Mouse (Mus musculus): Measurements from ENCODE around the gene Cdc42se2. TPM values are rescaled to one million over a fixed set of nuclear protein-coding genes. Genes with fewer than 3 reads are reported as not detected.
A peak's percentile ranks its signal among the peaks of the same experiment; 100 is the strongest.

The Cdc42se2 gene
- total and polyA plus RNA-seq, 3 experiments: 97.4 to 227 (median 99.1) TPM

GRCm38 (mm10) chr11:54777387-54778130 is 9.9 kb downstream of the Cdc42se2 start:
- peaks cover 0 to 11% of the 10 kb centered on the region in 2 experiments for H3K36me3 ChIP-seq (replicated peaks in 1 of 2; ENCODE audit: control insufficient read depth in 1 of 2, insufficient read depth in 1 of 2, low read length in 1 of 2)
- peak; percentile 94 for TF ChIP-seq SIN3A (IDR thresholded peaks at IDR 0.05; ENCODE audit: low read length)
- no peak for TF ChIP-seq ZKSCAN1 (IDR thresholded peaks at IDR 0.05; ENCODE audit: borderline replicate concordance, low read depth, low read length)
- peak; percentile 56; the same call in 1 of the 2 replicates for TF ChIP-seq MYC (IDR thresholded peaks at IDR 0.05; ENCODE audit: low read depth, low read length)
- 0 out of 2 replicates have a peak, but pooled peaks have one; percentile 14 for TF ChIP-seq HCFC1 (IDR thresholded peaks at IDR 0.05; ENCODE audit: low read depth, low read length)
- peak; percentile 35; the same call in 1 of the 2 replicates for TF ChIP-seq BHLHE40 (IDR thresholded peaks at IDR 0.05; ENCODE audit: low read depth, low read length)
- TF ChIP-seq TCF12 (IDR thresholded peaks at IDR 0.05; ENCODE audit: low read depth, low read length): peak; percentile 50; the same call in 1 of the 2 replicates
- TF ChIP-seq EP300 (IDR thresholded peaks at IDR 0.05; ENCODE audit: low read length): peak; percentile 60
- TF ChIP-seq SMC3 (IDR thresholded peaks at IDR 0.05; ENCODE audit: low read depth, low read length): no peak
- no peak for TF ChIP-seq USF1 (IDR thresholded peaks at IDR 0.05; ENCODE audit: low read depth, low read length)
- TF ChIP-seq JUN (IDR thresholded peaks at IDR 0.05; ENCODE audit: insufficient read depth, low read depth, low read length): peak; percentile 19; the same call in 1 of the 2 replicates
- peak; percentile 75 for TF ChIP-seq ETS1 (conservative IDR thresholded peaks at IDR 0.05; ENCODE audit: low read depth, low read length)
- peak; percentile 39; the same call in 1 of the 2 replicates for TF ChIP-seq MEF2A (IDR thresholded peaks at IDR 0.05; ENCODE audit: borderline replicate concordance, low read depth, low read length)
- TF ChIP-seq CHD1 (IDR thresholded peaks at IDR 0.05; ENCODE audit: low read depth, low read length): peak; percentile 90; the same call in 1 of the 2 replicates
- peak; percentile 69 for TF ChIP-seq IRF4 (IDR thresholded peaks at IDR 0.05; ENCODE audit: low read depth, low read length)
- peak; percentile 64; the same call in 1 of the 2 replicates for TF ChIP-seq MAZ (IDR thresholded peaks at IDR 0.05; ENCODE audit: low read depth, low read length)
- peak; percentile 67; the same call in 1 of the 2 replicates for TF ChIP-seq CHD2 (IDR thresholded peaks at IDR 0.05; ENCODE audit: low read length)
- TF ChIP-seq MAX (IDR thresholded peaks at IDR 0.05; ENCODE audit: low read length): peak; percentile 51; the same call in 1 of the 2 replicates
- peak; percentile 70 for TF ChIP-seq MXI1 (IDR thresholded peaks at IDR 0.05; ENCODE audit: low read depth, low read length)
- TF ChIP-seq ZMIZ1 (IDR thresholded peaks at IDR 0.05; ENCODE audit: low read depth, low read length): no peak
- TF ChIP-seq E2F4 (IDR thresholded peaks at IDR 0.05; ENCODE audit: insufficient replicate concordance, low read depth, low read length): no peak
- TF ChIP-seq ZC3H11A (IDR thresholded peaks at IDR 0.05; ENCODE audit: low read depth, low read length): no peak
- H3K4me3 ChIP-seq (replicated peaks in 1 of 3; ENCODE audit: low read depth in 2 of 3, low read length in 2 of 3, poor library complexity in 1 of 3): no peak overlapping the region
- H3K9ac ChIP-seq (ENCODE audit: insufficient read depth, low read depth): peak overlapping the region; percentile 51
- DNase-seq (ENCODE audit: extremely low read depth): peak; percentile 58
- no peaks in the 10 kb centered on the region for H3K9me3 ChIP-seq (replicated peaks; ENCODE audit: low read length)
- H3K4me1 ChIP-seq (ENCODE audit: control insufficient read depth in 1 of 2, insufficient read depth in 2 of 2): peaks cover 21 to 95% of the 10 kb centered on the region in 2 experiments
- H3K27me3 ChIP-seq (replicated peaks): no peaks in the 10 kb centered on the region
- H3K79me2 ChIP-seq (replicated peaks; ENCODE audit: control insufficient read depth, extremely low read depth, insufficient read depth, poor library complexity, severe bottlenecking): peaks cover 86% of the 10 kb centered on the region
- H3K4me2 ChIP-seq (ENCODE audit: insufficient read depth, low read depth, poor library complexity, severe bottlenecking): peak overlapping the region; percentile 91
- H3K27ac ChIP-seq (ENCODE audit: insufficient read depth, low read depth): peak overlapping the region; percentile 87
- dilution Hi-C loops (cut with MboI; ENCODE audit: extremely low pct_ligation_motif_present, extremely low pct_unique_long_range_greater_than_20kb, low sequenced_read_pairs) (no loop called here), in situ Hi-C loops (cut with MboI; ENCODE audit: low pct_ligation_motif_present, low pct_unique_long_range_greater_than_20kb, low sequenced_read_pairs) (loop anchor here (5.0 to 10.0 kb wide), 2 partner anchors 35 to 77 kb away; no protein-coding TSS in a partner anchor)
